Mouse (Mus musculus): ENCODE results near the gene Vmn1r135.
"Not testable (repeated sequence)": the region's sequence is repeated elsewhere in the genome, so short reads cannot be mapped to it uniquely, and the experiment has no call there.

The Vmn1r135 gene

GRCm38 (mm10) chr7:21832051-21832450, at the start of gene Vmn1r135:
TSS of gene Vmn1r135 (plus strand) at chr7:21832351.
- not testable (repeated sequence) for DNase-seq (ENCODE audit: low spot score)

- DNase-seq (ENCODE audit: low spot score): not testable (repeated sequence)
Observed at GRCm38 (mm10) chr7:21796628-21797027, 35.5 kb upstream of the Vmn1r135 start, which contains the start of gene Gm4177. TSS of gene Gm4177 (minus strand) at chr7:21796728.

GRCm38 (mm10) chr7:21844167-21844566, 12.0 kb downstream of the Vmn1r135 start, which contains the start of gene Gm5725:
TSS of gene Gm5725 (minus strand) at chr7:21844267.
- DNase-seq (ENCODE audit: low spot score): not testable (repeated sequence)

Measured in urinary bladder, postnatal 14 days (tissue).